Mouse (Mus musculus) cerebral cortex, adult 2 months (tissue): ENCODE results near the gene Glb1l.

Experiments
- WGBS: fragments of 180-500 bp; shearing (Covaris S2); methylation state at CpG from one replicate; pipeline ENCODE4 v1.1.7; 2018; 5-methylcytosine and 5-hydroxymethylcytosine counted together

Glb1l gene

DNA sequence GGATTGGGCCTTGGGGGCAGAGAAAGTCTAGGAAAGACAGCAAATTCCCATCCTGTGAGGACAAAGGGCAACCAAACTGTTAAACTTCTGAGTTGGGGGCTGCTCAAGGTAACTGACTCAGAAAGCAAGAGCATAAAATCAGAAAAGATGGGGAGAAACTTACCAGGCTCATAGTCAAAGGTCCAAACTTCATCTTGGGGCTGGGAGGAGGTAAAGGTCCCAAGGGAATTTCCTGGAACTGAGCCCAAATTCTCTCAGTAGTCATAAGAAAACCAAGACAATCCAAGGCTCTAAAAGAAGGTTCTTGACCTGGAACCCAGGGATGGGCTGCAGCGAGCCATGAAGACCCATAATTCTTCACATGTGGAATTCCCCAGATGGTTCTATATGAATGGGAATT, 9.4 kb downstream of the Glb1l start:
- 88% methylated on average over 1 of the region's 1 CpGs for WGBS

DNA sequence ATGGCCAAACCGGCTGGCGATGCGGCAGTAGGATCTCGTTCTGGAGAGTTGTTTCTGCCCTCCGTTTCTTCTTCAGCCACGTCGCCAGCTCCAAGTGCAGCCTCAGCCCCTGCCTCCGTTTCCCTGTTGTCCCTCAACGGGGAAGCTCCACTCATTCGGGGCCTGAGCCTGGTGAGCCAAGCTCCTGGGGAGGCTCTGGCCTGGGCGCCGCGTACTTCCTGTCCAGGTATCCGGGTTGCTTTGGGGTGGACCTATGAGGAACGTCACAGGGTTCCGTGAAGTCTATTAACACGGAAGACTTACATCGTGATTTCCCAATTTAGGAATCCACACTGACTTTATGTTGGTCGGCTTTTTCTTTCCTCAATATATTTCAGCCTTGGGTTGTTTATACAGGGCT, 18.2 kb downstream of the Glb1l start:
- under 1% methylated on average over 19 of the region's 19 CpGs for WGBS

DNA sequence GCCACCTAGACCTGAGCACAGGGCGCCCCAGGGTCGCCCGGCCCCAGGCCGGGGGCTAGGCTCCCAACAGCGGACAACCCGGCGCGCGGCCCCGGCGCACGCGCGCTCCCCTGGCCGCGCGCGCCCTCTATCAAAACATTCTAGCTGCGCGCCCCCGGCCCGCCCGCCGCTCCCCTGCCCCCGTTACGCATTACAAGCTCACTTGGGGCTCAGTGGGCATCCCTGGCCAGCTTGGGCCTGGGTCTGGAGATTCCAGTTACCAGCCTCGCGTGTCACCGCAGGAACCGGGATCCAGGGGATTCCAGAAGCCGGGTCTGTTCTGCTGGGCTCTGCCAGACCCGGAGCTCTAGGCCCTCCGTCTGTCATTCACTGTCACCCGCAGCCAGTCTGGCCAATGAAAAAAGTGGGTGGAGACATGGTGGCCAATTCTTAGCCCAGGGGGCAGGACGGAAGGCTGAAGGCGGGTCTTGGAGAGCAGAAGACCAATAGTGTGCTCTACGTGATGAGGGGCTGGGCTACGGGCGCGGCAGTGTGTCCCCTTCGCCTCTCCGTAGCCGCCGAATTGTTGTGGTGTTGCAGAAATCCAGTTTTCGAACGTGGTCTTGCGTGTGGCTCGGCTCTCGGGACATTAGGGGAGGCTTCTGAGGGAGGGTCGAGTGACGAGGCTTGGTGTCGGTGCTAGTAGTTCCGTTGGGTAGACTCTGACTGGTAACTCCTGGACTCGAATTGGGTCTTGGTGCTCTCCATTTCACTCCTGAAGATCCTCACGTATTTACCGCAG, 18.8 kb downstream of the Glb1l start, which contains the start of the genes Ankzf1 and Atg9a:
Gene Ankzf1, plus strand, starts transcription at position 530 of the 781 bp plus-strand sequence.
Gene Atg9a, minus strand, starts transcription at position 575 of the 781 bp plus-strand sequence.
- WGBS, result under 1% methylated on average over 52 of the region's 56 CpGs

DNA sequence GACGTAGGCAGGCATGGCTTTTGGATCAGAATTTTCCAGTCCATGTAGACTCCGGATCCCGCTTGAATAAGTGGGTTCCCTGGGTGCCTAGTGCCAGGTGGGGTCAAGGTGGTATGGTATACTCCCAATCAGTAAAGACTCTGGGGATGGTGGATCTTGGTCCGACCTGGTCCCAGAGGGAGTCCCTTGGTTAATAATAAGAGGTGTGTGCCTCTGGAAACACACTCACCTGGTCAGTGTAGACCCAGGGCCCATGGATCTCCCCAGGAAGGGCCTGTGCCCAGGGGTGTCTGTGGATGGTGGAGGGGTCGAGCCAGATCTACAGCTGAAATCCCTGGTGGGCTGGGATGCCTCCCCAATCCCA, 19.4 kb downstream of the Glb1l start:
- 27% methylated on average over 5 of the region's 5 CpGs for WGBS

DNA sequence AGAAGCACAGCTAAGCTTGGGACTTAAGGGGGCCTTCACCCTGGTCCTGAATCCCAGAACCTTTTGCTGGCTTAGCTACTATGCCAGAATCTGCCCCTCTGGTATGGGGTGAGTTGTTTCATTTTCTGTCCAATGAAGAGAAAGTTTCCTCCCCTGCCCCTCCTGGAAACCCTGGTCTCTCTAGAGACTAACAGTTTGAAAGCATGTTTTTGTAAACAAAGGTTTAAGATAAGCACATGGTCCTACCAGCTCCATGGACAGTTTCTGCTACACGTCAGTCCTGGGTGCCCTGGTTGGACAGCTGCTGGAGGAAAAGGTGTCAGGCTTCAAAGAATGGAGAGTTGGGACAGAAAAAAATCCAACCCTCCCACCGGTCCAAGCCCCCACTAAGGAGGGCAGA, 20.0 kb downstream of the Glb1l start:
- 42% methylated on average over 2 of the region's 2 CpGs for WGBS

DNA sequence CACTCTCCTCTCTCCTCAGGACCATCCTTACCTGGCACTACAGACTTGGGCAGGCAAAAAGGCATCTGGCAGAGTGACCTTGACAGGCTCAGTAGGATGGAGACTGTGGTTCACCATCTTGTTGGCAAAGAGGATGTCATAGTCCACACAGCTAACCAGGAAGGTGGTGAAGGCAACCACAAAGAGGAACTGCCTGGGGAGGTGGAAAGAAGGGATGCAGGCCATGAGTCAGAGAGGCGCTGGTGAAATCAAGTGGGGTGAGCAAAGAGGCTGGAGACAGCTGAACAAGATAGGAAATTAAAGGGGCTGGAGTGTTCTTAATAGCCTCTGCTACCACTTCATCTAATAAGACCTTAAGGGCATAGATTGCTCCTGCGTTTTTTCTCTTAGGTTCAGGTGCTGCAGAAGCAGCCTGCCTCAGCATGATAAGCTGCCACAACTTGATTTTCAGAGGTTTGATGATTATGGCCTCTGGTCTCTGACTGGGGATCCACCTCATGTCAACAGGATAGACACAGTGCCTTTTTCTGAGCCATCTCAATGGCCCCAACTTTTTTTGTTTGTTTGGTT, 22.6 kb downstream of the Glb1l start:
- 85% methylated on average over 2 of the region's 2 CpGs for WGBS

DNA sequence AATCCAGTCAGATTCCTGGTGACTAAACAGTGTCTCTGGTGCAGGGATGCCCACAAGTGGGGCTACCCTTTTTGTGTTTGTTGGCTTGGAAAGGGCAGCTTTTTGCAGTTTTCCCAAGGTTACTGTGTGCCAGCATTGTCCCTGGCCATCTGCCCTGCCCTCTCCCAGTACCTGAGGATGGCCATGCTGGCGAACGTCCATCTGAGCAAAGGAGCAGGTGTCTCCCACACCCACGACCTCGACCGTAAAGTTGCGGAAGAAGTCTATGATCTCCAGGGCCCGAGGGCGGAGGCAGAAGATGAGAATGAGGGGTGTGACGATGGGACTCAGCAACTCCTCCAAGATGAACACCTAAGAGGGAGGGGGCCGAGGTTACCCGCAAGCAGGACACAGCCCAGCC, 25.1 kb downstream of the Glb1l start:
- WGBS, result 88% methylated on average over 11 of the region's 11 CpGs

DNA sequence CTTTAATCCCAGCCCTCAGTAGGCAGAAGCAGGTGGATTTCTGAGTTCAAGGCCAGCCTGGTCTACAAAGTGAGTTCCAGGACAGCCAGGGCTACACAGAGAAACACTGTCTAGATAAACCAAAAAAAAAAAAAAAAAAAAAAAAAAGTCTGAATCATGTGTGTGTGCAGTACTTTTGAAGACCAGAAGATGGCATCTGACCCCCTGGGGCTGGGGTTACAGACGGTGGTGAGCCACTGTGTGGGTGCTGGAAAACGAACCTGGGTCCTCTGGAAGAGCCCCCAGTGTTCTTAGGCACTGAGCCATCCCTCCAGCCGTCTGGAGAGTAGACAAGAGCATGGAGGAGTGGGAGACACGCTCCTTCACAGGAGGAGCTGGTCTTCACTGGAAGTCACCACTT, 28.5 kb downstream of the Glb1l start:
- 63% methylated on average over 4 of the region's 4 CpGs for WGBS

DNA sequence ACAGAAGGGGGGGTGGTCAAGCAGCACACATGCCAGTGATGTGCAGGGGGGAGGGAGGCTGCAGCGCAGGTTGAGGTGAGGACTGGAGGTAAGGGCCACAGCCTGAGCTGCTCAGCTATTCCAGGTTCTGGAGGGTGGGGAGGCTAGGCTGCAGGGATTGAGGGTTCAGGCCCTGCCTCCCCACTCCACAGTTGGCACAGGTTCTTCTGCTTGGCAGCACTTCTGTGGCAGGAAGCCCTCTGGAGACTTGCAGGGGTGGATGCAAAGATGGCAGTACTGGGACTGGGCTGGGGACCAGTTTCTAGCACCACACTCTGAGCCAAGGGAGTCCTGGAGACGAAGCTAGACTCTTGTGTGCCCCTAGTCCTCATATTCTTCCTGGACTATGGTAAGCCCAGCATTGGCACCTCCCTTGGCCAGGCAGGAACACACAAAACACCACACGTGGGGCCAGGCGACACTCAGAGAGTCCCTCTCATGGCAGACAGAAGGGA, 29.2 kb downstream of the Glb1l start:
- WGBS, result 68% methylated on average over 4 of the region's 4 CpGs

DNA sequence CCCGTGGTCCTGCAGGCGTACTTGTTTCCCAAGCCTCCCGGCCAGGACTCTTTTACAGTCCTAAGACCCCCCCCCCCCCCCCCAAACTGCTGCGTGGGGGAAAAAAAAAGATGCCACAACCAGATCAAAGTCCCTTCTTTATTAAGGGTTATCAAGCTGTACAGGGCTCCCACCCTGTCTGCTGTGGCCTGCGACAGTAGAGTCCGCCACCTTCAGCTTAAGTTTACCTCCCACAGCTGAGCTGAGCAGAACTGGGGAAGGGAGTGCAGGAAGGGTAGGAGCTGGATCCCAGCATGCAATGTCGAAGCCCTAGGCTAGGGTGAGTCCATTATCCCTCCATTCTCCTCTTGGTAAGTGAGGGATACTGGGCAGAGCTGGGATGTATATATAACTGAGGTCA, 29.9 kb downstream of the Glb1l start:
- 31% methylated on average over 7 of the region's 7 CpGs for WGBS

DNA sequence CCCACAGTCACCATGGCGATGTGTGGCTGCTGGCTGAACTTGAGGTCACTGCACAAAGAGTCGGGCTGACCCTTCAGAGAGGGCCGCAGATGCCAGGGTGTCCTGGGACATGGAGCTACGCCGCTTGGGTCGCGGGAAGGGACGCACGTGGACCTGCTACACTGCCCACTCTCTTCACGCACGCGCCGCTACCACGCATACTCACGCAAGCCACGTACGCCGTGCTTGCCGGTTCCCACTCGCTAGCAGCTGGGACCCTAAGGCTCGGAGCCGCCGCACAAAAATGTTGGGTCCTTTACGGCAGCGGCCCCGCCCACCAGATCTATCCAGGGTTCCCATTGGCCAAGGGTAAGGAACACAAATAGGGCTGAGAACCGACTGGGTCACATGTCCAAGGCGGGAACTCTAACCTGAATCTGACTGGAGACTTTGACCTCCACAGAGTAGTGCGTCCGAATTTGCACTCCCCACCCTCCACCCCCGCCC, 30.5 kb downstream of the Glb1l start, which contains the start of gene Abcb6:
Gene Abcb6, minus strand, starts transcription at position 288 of the 486 bp plus-strand sequence.
- under 1% methylated on average over 31 of the region's 31 CpGs for WGBS

DNA sequence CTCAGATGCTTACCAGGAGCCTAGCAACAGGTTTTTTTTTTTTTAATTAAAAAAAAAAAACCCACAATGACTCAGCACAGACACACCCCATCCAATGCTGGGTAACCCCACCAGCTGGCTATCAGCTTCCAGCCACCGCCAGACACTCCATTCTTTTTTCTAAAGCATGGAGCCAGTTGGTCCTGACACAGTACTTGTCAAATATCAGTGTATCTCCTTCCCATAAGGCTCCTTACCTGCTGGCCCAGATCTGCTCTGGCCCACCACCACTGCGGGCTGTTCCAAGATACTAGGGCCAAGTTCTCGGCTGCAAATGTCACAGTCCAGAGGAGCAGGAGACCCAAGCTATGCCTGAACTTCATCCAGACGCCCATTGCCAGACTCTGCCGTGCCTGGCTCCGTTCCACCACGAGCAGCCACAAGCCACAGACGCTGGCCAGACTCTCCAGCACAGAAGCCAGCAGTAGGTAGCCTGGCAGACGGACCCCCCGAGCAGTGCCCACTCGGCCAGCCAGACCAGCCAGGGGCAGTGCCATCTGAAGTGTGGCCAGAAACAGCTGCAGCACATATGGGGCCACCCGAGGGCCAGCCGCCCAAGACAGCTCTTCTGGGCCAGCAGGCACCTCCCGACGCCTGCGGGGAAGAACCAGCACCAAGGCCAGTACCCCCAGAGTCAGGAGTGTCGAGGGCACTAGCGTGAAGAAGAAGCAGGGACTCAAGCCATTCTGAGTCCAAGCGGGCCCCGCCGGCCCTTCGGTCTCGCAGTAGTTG, 31.1 kb downstream of the Glb1l start:
- 4% methylated on average over 23 of the region's 23 CpGs for WGBS

DNA sequence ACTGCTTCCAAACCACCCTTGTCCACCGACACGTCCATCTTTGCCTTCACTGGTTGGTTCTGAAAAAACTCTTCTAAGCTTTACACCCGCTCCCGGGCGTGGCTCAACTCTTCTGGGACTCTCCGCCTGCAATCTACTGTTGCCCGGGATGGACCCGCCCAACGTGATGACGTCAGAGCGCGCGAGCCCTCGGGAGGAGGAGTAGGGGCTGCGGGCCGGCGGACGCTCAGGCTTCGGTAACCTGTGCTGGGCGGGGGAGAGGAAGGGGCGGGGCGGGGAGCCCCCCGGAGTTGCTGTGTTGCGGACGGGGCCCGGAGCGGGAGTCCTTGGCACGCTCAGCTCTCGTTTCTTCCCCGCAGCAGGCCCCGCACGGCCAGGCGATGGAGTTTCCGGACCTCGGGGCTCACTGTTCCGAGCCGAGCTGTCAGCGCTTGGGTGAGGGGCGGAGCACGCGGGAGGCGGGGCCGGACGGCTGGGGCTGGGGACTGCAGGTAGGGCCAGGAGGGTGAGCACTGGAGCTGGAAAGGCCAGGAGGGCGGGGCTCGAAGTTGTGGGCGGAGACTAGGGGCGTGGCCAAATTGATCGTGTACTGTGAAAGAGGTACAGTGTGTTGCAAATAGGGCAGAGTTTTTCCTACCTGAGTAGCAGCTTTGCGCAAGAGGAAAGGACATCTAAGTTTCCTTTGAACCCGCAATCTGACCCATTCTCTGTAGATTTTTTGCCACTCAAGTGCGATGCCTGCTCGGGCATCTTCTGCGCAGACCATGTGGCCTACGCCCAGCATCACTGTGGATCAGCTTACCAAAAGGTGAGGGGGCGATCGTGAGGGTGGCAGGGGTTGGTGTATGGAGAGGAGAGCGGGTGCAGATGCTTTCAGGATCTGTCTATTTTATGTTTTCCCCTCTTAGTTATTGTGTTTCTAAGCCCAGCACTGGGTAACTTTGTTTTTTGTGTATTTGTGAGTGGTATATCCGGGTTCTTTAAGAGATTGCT, 41.8 kb downstream of the Glb1l start, which contains the start of gene Zfand2b:
Gene Zfand2b, plus strand, starts transcription at position 175 of the 993 bp plus-strand sequence.
- 1% methylated on average over 56 of the region's 59 CpGs for WGBS

DNA sequence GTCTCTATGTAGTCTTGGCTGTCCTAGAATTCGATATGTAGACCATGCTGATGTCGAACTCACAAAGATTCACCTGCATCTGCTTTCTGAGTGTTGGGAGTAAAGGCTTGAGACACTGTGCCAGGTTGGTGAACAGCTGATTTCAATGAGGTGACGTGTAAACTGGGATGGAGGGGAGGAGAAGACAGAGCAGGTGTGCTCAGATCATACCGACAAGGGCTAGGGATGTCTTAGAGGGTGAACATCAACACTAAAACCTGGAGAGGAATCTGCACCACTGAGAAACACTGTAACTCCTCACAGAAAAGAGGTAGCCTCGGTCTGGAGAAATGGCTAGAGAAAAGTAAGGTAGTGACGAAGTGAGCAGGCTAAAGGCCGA, 42.5 kb downstream of the Glb1l start:
- WGBS, result 7% methylated on average over 7 of the region's 7 CpGs

DNA sequence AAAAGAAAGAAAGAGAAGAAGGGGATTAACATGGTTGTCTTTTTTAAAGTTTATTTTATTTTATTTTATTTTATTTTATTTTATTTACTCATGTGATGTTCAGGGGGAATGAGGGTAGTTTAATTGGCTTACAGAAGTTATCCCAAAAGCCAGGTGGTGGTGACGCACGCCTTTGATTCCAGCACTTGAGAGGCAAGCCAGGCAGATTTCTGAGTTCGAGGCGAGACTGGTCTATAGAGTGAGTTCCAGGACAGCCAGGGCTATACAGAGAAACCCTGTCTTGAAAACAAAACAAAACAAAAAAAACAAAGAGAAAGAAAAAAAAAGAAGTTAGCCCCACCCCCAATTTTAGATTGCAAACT, 50.4 kb downstream of the Glb1l start:
- 88% methylated on average over 4 of the region's 4 CpGs for WGBS

DNA sequence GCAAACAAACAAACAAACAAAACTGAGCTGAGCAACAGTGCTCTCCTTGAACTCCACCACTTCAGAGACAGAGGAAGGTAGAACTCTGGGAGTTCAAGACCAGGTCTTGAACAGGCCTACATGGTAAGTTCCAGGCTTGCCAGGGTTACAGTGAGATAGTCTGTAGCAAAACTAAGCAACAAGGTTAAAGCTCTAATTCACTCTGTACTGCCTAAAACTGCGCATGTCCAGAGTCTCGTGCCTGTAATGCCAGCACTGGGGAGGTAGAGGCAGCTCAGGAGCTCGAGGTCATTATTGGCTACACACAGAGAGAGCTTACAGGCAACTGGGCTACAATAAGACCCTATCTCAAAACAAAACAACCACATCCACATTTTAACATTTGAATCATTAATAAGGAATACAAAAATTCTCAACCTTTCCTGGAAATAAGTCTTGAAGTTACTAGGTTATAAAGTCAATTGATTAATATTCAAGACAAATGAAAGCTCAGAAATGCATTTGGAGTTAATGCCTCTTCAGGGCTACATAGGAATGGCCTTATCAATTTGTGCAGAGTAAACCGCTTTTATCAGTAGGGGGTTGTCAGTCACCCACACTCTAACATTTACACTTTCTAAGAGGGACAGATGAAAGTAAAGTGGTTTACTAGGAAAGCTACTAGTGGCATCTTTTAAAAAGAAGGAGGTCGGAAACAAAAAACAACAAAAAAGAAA, 50.9 kb downstream of the Glb1l start:
- WGBS, result 78% methylated on average over 5 of the region's 5 CpGs

DNA sequence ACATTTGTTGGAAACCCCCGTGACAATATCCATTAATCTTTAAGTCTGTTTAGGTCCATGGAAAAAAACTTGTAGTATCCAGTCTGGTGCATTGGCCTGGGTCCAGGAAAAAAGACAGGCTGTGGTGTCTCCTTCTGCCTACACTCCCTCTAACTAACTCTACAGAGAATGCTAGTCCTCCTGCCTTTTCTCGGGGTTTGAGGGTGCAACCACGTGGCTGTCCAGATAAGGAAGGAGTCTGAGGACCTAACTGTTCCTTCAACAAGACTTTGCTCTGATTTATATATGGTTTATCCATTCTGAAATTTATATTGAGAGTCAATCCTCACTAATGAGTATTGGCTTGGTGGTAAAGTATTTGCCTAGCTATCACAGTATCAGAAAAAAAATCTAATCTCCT, 54.8 kb downstream of the Glb1l start:
- 50% methylated on average over 3 of the region's 3 CpGs for WGBS

DNA sequence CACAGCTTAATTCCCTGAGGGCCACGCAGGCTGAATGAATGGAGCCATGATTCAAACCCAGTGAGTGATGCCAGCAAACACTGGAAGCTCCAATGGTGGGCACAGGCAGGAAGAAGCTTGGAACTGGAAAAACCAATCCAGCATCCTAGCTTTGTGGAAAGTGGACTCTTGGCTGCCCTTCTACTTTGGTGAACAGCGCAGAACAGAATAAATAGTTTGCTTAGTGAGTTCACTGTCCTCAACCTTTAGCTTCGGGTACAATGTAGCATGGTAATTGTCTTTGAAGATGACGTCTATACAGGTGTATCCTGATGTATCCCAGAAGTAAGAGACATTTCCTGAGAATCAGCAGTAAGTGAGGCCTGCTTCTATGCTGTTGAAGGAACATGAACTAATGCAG, 61.9 kb downstream of the Glb1l start:
- 89% methylated on average over 4 of the region's 4 CpGs for WGBS
